Mouse (Mus musculus) midbrain, postnatal 0 days (tissue): ENCODE measurements around the gene Cbfb. TPM values are rescaled to one million over a fixed set of nuclear protein-coding genes. Genes with fewer than 3 reads are reported as not detected.
A peak's percentile ranks its signal among the peaks of the same experiment; 100 is the strongest.

Experiments used
- ATAC-seq: fragments of 200-750 bp; cut with Nextera tagmentation; 2 replicates; pipeline ENCODE4 v1.8.0; 2017; ENCODE audit warnings: moderate number of reproducible peaks, mild to moderate bottlenecking, moderate TSS enrichment, moderate library complexity; ENCODE audit not compliant: low FRiP score
- DNase-seq: peaks from one replicate; pipeline ENCODE4 v3.0.0-alpha.2; 2015; ENCODE audit warnings: low spot score
- H3K27ac ChIP-seq: fragments of 300-500 bp; sonication (generic); 2 replicates; pipeline ENCODE4 v1.5.1; 2014; ENCODE audit warnings: low read depth, mild to moderate bottlenecking, low read length, mixed read lengths
- H3K27me3 ChIP-seq: fragments of 300-500 bp; sonication (generic); 2 replicates; pipeline ENCODE4 v1.6.1; 2014; ENCODE audit warnings: low read length, control low read depth, mixed read lengths; ENCODE audit not compliant: insufficient read depth
- H3K36me3 ChIP-seq: fragments of 300-500 bp; sonication (generic); 2 replicates; pipeline ENCODE4 v1.6.1; 2014; ENCODE audit warnings: low read length, control low read depth, mixed read lengths; ENCODE audit not compliant: insufficient read depth
- H3K4me1 ChIP-seq: fragments of 300-500 bp; sonication (generic); 2 replicates; pipeline ENCODE4 v1.6.1; 2014; ENCODE audit warnings: mild to moderate bottlenecking, control low read depth, antibody characterized with exemption, low read length, mixed read lengths; ENCODE audit not compliant: insufficient read depth
- H3K4me2 ChIP-seq: fragments of 300-500 bp; sonication (generic); 2 replicates; pipeline ENCODE4 v1.6.1; 2014; ENCODE audit warnings: low read depth, mild to moderate bottlenecking, low read length, mixed read lengths; ENCODE audit not compliant: poor library complexity, severe bottlenecking
- H3K4me3 ChIP-seq: fragments of 300-500 bp; sonication (generic); 2 replicates; pipeline ENCODE4 v1.5.1; 2014; ENCODE audit warnings: low read depth, mild to moderate bottlenecking, low read length, moderate library complexity
- H3K9ac ChIP-seq: fragments of 300-500 bp; sonication (generic); replicated peaks from 2 replicates; pipeline ENCODE4 v1.6.1; 2014; ENCODE audit warnings: mild to moderate bottlenecking, low read length, moderate library complexity, mixed read lengths; ENCODE audit not compliant: poor library complexity, severe bottlenecking
- H3K9me3 ChIP-seq: fragments of 300-500 bp; sonication (generic); 2 replicates; pipeline ENCODE4 v1.6.1; 2016; ENCODE audit warnings: low read length, control low read depth
- CTCF ChIP-seq: IDR thresholded peaks from 2 replicates; pipeline ENCODE4 v1.5.1; 2016; ENCODE audit warnings: antibody characterized with exemption, mild to moderate bottlenecking
- WGBS: fragments of 180-500 bp; shearing (Covaris S2); extraction: QIAGEN DNeasy Blood & Tissue Kit; methylation state at CpG from one replicate; pipeline ENCODE4 v1.1.7; 2014; 5-methylcytosine and 5-hydroxymethylcytosine counted together
- polyA plus RNA-seq: library from polyadenylated mRNA; unstranded; fragments of >200 nt; fragmentation: Nextera tagmentation; extraction: Ambion mirVana; gene quantifications from 2 replicates; pipeline ENCODE4 v1.2.1, GENCODE M21; 2015
- total RNA-seq: library from RNA; depleted of rRNA; stranded (reverse); fragments of >200 nt; gene quantifications from 2 replicates; pipeline ENCODE4 v1.2.3, GENCODE M21; 2014

Cbfb gene
- total and polyA plus RNA-seq, 2 experiments from 2014 or later: 17.5 to 43.9 TPM

- TF ChIP-seq CTCF: no peak; the same call in 1 of the 2 replicates
- WGBS: 2% methylated on average over 27 of the region's 27 CpGs
- peak overlapping the region; percentile 24 for H3K4me3 ChIP-seq
- DNase-seq: peak; percentile 94
- peak; percentile 81 for ATAC-seq
- H3K9me3 ChIP-seq: no peaks in the 10 kb centered on the region
- no peaks in the 10 kb centered on the region for H3K27me3 ChIP-seq
- peak overlapping the region; percentile 51; the same call in 1 of the 2 replicates for H3K27ac ChIP-seq
- H3K36me3 ChIP-seq: no peaks in the 10 kb centered on the region
- H3K9ac ChIP-seq: 0 out of 2 replicates have a peak overlapping the region, but pooled peaks have one; percentile 5
- H3K4me1 ChIP-seq: no peaks in the 10 kb centered on the region
- H3K4me2 ChIP-seq: peak overlapping the region; percentile 54
Observed at GRCm38 (mm10) chr8:105152623-105153398, 17.7 kb upstream of the Cbfb start.

DNA sequence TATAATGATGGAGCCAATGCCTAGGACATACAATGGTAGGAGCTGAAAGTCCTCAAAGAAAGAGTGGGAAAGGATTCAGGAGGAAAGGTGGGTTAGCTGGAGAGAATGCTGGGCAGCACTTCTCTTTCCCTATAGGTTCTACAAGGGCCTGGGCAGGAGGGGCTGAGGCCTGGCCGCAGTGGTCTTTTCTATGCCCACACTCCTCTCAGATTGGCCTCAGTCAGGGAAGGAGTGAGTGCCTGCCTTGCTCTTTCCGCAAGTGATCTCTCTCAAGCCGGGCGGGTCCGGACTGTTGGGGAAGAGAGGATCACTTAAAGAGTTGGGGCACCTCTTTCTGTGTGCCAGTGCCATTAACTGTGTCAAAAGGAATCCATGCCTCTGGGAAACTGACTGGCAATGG lies 16.2 kb upstream of the Cbfb start:
- no peaks in the 10 kb centered on the region for H3K36me3 ChIP-seq
- no peaks in the 10 kb centered on the region for H3K4me1 ChIP-seq
- WGBS: 98% methylated on average over 5 of the region's 5 CpGs
- TF ChIP-seq CTCF: no peak
- H3K27me3 ChIP-seq: no peaks in the 10 kb centered on the region
- no peak overlapping the region for H3K4me2 ChIP-seq
- H3K9me3 ChIP-seq: no peaks in the 10 kb centered on the region
- H3K9ac ChIP-seq: no peak overlapping the region
- ATAC-seq (no peak), DNase-seq (no peak)
- no peak overlapping the region for H3K4me3 ChIP-seq
- no peak overlapping the region for H3K27ac ChIP-seq

DNA sequence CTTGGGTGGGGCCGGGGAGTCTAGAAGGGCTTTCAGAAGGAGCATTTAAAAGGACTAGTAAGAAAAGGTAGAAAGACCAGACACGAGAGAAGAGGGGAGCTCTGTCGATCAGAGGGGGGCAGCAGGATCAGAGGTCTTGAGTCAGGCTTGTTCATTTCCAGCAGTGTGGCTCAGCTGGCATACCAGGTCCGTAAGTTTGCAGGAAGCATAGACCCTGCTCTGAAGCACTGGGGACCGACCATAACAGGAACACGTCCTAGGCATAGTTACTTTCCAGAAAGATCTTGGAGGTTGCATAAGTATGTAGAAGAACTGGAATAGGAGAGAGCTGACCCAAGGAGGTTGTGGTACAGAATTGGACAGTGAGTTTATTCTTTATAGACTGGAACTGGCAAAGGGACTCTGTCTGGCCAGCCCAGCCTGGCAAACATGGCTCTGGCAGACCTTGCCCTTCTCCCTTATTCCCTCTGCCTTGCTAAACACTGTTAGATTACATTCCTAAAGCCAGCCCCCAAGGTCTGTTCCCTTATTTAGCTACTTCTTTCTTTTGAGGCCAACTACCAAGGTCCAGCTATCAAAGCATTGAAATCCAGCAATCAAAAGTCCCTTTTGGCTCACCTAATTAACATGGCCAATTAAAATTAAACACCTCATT lies 15.3 kb upstream of the Cbfb start:
- no peak for TF ChIP-seq CTCF
- DNase-seq (no peak), ATAC-seq (no peak)
- H3K4me3 ChIP-seq: no peak overlapping the region
- no peaks in the 10 kb centered on the region for H3K27me3 ChIP-seq
- no peak overlapping the region for H3K4me2 ChIP-seq
- no peak overlapping the region for H3K27ac ChIP-seq
- no peak overlapping the region for H3K9ac ChIP-seq
- 88% methylated on average over 6 of the region's 6 CpGs for WGBS
- H3K9me3 ChIP-seq: no peaks in the 10 kb centered on the region
- H3K4me1 ChIP-seq: no peaks in the 10 kb centered on the region
- no peaks in the 10 kb centered on the region for H3K36me3 ChIP-seq

DNA sequence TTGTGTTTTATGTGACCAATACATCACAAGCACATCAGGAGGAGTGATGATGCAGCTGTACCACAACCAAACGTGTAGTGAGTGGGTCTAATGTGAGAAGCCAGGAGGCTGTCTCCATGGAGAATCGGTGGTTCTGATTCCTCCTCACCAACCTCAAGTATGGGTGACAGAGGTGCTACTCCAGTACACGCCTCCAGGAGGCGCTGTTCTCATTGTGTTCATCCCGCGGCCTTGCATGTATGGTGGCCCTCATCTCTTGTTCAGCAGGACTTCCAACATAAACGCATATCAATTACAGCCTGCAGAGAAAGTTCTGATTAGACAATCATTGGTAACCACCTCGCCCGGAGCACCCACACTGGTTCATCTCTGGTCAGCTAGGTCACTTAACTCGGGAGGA lies 12.9 kb upstream of the Cbfb start:
- WGBS: 51% methylated on average over 10 of the region's 10 CpGs
- Histone ChIP-seq H3K9me3 (no peaks in the 10 kb centered on the region), H3K4me1 (no peaks in the 10 kb centered on the region), H3K9ac (no peak overlapping the region), H3K27me3 (no peaks in the 10 kb centered on the region), H3K4me2 (no peak overlapping the region), H3K36me3 (no peaks in the 10 kb centered on the region), H3K4me3 (no peak overlapping the region), H3K27ac (no peak overlapping the region)
- TF ChIP-seq CTCF: peak; percentile 54
- ATAC-seq: no peak
- DNase-seq: peak; percentile 10

GRCm38 (mm10) chr8:105158084-105158483 lies 12.4 kb upstream of the Cbfb start:
- Histone ChIP-seq H3K27me3 (no peaks in the 10 kb centered on the region), H3K4me1 (no peaks in the 10 kb centered on the region), H3K36me3 (no peaks in the 10 kb centered on the region), H3K27ac (no peak overlapping the region), H3K4me3 (no peak overlapping the region), H3K4me2 (no peak overlapping the region), H3K9me3 (no peaks in the 10 kb centered on the region), H3K9ac (no peak overlapping the region)
- ATAC-seq: no peak
- no peak for DNase-seq
- no peak for TF ChIP-seq CTCF
- whole genome bisulfite sequencing: 80% methylated on average over 3 of the region's 3 CpGs

DNA sequence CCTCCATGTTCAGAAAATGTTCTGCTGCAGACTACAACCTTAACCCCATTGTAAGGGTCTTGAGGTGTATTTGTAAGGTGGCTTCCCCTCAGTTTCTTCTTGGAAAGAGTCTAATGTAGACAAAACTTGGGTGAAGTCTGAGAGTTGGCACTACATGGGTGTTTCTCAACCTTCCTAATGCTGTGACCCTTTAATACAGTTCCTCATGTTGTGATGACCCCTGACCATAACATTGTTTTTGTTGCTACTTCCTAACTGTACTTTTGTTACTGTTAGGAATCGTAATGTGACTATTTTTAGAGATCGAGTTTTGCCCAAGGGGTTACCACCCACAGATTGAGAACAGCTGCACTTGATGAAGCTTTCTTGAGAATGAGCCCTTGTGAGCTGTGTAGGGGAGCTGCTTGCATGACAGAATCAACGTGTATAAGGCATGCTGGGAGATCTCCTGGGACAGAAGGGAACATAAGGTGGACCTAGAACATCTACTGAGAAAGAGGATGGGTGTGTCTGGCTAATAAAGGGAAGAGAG lies 9.3 kb upstream of the Cbfb start:
- Histone ChIP-seq H3K36me3 (no peaks in the 10 kb centered on the region), H3K4me2 (no peak overlapping the region), H3K9ac (no peak overlapping the region), H3K4me1 (no peaks in the 10 kb centered on the region), H3K27ac (no peak overlapping the region), H3K27me3 (no peaks in the 10 kb centered on the region), H3K4me3 (no peak overlapping the region), H3K9me3 (no peaks in the 10 kb centered on the region)
- TF ChIP-seq CTCF: no peak
- WGBS: 55% methylated on average over 3 of the region's 3 CpGs
- ATAC-seq (no peak), DNase-seq (no peak)
